Mouse (Mus musculus) brain, adult 2 months (tissue): ENCODE measurements around the gene Tdrd7.

ENCODE experiments used
- DNase-seq: peaks from one replicate; pipeline ENCODE4 v3.0.0; 2011; ENCODE audit warnings: low read depth, low spot score

Tdrd7 gene

GRCm38 (mm10) chr4:45964771-45965439 lies at the start of gene Tdrd7:
Gene Tdrd7 (plus strand): TSS chr4:45965334.
- no peak for DNase-seq

GRCm38 (mm10) chr4:45917091-45917490 lies 48.0 kb upstream of the Tdrd7 start:
- DNase-seq = no peak

GRCm38 (mm10) chr4:45921663-45922435 lies 43.3 kb upstream of the Tdrd7 start:
- no peak for DNase-seq

- DNase-seq = no peak
Measured at GRCm38 (mm10) chr4:45924011-45924410, 41.1 kb upstream of the Tdrd7 start.

DNA sequence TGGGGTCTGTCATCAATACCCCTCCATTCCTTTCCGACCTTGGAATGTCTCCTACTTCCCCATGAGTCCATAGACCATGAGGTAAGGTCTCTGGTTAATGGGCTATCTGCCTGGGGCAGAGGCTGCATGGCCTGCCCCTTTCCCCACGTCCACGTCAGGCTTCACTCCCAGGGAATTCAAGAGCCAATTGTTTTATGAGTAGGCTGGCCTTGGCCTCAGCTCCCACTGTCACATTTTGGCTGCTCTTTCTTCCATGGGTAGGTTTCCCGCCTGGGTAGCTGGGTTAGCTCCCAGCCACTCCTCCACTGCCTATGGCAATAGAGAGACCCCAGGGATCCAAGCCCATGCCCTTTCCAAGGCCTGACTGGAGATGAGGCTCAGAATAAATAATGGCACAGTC lies 36.6 kb upstream of the Tdrd7 start:
- no peak for DNase-seq

DNA sequence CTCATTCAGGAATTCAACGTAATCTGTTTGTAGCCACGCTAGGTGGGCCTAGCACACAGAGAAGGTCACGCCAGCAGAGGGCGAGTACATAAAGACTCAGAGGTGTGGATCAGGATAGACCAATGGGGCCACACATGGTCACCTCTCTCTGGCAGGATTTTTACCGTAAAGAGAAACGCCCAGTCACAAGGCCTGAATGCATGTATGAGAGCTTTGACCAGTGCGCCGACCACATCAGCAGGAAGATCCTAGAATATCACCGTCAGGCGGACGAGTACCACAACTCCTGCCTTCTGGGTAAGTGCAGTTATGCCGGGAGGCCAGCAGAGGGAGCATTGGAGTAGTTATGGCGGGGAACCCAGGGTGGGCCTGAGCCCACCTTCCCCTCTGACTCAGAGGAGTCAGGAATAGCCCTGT lies 23.5 kb upstream of the Tdrd7 start:
- DNase-seq = peak; percentile 32

DNA sequence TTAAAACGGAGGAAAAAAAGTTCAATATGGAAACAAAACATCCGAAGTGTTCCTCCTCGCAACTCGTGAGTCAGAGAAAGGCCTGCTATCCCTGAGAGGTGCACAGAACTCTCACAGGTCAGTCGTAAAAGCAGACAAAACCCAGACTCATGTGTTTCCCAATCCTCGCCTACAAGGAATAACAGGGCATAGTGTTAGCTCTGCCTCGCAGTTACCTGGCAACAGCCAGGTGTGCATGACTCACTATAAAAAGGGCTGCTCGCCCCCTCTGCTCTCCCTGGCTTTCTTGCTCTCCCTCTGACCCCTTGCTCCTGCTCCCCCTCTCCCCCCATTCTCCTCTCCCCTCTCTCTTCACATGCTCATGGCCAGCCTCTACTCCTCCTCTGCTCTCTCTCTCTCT lies 17.4 kb upstream of the Tdrd7 start:
- peak; percentile 16 for DNase-seq

DNA sequence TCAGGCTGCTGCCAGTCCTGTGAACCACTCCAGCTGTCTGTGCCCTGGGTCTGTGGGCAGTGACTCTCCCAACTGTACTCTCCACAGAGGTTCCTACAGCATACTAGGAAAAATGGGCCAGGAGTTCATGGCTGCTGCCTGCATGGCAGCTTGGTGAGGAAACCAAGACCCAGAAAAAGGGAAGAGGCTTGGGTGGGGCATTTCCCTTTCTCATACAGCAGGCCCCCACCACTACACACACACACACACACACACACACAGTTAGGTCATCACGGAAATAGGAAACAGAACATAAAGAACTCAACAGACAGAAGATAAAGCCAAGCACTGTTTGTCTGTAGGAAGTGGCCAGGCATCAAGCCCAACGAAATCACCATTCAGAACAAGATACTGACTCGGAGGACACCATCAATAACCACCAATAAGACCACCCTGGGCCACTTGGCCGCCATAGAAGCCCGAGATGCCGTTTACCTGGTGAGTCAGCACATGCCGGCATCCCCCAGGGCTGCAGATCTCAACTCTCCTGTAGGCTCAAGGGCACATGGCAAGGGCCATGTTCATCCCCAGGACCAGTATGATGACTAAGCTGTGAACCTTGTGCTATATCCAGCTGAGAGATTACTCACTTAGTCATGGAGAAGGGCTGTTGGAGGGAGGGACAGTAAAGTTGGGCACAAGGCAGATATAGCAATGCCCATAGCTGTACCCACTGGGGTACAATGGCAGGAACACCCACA lies 15.9 kb upstream of the Tdrd7 start:
- peak; percentile 12 for DNase-seq

DNA sequence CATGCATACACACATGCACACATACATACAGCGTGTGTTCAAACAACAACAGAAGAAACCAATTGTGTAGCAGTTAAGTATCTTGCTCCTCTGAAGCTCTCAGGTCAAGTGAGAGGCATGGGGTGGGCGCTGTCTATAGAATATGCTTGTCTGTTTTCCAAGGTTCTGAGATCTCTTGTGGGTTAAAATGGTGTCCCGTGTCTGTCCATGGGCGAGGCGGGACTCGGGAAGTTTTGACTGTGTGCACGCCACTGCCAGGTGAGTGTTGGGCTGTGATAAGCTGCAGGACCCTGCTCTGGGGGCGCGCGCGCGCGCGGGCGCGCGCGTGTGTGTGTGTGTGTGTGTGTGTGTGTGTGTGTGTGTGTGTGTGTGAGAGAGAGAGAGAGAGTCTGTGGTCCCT lies 13.3 kb upstream of the Tdrd7 start:
- DNase-seq = no peak

DNA sequence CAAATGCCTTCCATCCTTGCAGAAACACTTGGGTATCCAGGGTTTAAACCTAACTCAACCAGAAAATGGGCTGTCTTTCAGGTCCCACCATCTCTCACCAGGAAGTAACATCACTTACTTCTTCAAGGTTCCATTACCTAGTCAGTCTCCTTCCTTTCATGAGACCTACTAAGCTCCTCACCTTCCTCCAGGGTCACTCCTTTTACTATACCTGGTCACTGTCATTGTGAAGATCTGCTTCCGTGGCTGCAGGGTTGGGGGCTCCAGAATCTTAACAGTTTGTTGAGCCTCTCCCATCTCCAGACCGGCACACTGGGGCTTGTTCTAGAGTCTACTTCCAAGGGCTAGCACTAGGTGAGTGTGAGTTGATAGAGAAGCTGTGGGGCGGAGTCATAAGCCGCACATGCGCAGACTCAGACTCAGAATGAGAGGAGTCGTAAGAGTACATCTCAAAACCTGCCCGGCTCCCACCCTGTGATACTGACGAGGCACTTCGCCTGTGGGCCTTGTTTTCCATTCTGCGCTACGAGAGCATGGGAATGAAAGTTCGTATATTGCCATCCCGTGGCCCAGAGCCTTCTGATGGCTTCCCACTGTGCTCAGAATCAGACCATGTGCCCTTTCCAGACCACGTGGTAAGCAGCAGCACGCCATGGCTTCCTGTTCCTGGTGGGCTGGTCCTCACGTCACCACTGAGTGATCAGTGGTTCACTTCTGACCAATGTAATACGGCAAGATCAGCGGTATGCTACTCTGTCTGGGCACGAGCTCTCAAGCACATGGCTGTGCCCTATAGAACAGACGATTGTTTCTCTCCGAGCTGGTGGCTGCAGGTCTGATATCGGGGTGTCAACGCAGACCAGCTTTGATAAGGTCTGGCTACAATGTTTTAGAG lies 11.9 kb upstream of the Tdrd7 start:
- no peak for DNase-seq

- no peak for DNase-seq
Measured at GRCm38 (mm10) chr4:45955235-45955634, 9.9 kb upstream of the Tdrd7 start.

GRCm38 (mm10) chr4:45956131-45956530 lies 9.0 kb upstream of the Tdrd7 start:
- DNase-seq = no peak

GRCm38 (mm10) chr4:45956706-45957105 lies 8.4 kb upstream of the Tdrd7 start:
- DNase-seq = no peak

DNA sequence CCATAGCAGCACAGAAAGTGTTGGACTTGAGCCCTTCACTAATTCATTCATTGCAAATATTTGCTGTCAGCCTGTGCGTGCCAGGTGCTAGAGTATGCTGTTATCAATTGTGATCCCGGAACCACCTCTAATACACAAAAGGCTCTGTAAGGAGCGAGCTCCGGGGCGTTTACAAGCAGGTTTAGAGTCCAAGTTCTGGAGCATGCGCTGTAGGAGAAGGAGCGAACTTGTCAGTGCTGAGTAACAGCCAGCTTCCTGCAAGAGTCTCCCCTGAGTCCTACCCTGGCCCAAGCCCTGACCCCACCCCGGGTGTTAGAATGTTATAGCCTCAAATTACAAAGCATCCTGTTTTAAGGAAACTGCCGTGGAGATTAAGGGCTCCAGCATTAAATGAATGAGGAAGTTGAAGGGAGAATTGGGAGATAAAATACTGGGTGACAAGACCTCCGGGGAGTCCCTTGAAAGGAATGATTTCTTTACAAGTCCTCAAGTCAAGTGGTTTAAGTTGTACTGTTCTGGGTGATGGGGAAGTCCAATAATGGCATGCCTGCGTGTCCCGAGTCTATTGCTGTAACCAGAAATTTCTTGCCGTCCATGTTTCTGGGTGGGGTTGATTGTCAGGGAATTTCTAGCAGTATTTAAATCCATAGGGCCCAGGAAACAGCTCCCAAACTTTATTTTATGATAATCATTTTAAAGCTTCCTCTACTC lies 758 bp downstream of the Tdrd7 start:
- no peak for DNase-seq

DNA sequence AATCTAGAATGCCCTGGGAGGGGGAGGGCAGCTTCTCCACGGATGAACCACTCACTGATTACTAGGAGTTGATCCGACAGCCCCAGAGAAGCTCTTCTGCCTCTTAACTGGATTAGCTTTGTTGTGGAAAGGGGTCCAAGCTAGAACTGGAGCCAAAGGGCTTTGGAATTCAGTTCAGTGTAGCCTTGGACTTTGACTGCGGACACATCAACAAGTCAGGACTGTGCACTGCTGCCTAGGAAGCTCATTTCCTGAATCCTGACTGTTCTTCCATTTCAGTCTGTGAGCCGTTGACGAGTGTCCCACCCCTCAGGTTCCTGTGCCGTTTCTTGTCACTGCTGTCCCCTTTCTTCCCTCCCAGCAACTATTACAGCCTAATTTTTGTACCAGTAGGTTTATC lies 1.6 kb downstream of the Tdrd7 start:
- DNase-seq = no peak

DNA sequence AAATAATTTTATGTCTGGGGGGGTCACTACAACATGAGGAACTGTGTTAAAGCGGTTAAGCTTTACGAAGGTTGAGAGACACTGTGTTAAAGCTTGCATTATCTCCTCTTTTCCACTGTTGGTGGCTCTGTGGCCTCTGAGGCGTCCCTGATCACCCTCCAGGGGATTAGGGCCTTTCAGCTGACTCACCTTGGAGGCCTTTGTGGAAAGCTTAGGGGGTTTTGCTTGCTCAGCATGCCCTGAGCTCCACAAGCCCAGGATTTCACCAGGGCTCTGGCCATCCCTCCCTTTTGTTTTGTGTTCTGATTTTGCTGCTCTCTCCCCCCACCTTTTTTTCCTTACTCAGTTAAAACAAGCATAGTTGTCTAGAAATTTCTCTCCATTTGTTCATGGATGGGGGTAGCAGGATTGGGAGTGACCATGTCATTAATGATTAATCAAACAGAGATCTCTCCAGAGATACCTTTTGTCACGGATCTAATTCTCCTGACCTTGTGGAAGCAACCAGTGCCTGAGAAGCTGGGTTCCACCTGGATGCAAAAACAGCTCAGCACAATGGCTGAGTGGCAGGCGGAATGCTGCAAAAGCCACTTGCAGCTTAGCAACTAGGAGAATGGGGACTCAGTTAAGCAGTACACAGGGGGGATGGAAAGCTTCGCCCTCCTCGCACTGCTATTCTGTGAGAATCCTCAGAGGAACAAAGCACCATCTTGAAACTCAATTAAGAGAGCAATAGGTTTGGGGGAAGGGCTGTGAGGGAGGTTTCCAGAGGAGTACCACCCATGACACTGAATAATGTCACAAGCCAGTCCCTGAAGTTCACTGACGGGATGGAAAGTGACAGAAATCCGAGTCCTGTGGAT lies 2.6 kb downstream of the Tdrd7 start:
- DNase-seq = peak; percentile 37

DNA sequence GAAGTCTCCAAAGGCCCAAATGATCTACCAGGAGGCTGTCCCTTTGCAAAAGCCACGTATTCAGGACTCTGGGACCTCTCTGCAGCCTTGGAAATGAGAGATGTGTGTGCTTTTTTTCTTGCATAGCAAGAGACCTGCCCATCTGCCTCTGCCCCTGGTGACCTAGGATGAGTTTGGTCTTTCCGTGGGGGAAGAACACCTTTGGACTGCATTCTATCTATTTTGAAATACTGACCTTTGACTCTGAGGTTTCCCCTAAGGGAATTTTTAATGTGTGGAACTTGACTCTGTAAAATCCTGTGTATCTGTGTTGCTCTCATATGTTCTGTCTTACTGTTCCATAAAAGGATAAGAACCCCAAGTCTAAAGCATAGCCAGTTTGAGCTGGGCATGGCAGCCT lies 3.9 kb downstream of the Tdrd7 start:
- no peak for DNase-seq

DNA sequence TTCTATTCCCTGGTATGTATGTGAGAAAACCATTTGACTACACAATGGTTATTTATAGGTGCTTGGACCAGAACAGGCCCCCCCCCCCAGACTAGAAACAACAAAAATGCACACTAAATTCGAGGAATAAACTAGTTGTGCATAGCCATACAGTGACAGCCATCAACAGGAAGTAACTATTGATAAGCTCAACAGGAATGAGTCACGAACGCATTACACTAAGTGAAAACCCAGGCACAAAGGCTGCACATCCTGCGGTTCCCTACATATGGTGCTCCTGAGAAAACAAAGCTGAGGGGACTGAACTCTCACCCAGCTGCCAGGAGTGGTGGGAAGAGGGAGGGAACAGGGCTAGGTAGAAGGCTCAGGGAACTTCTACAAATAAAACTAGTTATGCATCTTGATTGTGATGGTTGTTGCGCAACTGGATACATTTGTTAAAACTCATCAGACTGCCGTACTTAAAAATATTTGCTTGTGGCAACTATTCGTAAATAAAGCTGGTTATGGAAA lies 5.0 kb downstream of the Tdrd7 start:
- no peak for DNase-seq

DNA sequence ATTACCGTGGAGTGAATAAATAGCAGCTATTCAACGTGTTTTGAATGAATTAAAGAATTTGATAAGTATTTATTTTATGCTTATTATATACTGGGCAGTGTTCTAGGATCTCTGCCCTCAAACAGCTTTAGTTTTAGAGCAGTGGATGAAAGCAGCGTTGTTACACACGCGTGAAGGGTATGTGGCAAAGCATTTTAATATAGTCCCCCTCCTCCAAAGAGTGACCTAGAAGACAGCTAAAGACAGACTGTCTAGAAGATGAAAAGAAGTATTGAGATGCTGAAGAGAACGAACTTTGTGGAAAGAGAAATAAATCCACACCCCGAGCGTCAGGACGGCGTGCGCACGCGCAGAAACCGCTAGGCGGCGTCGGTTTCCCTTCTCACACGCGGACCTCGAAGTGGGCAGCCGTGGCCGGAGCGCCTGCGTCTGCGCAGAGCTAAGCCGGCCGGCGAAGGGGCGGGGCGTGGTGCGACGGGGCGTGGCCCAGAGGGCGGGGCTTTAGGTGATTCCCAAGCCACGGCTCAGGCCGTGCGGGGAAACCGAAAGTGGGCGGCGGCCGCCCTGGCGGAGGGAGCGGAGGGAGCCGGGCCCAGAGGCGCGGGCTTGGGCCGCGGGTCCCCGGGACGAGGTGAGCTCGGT lies 6.8 kb downstream of the Tdrd7 start:
- DNase-seq = peak; percentile 98
